Mouse (Mus musculus): ENCODE data around the gene Dennd1b. TPM values are rescaled to one million over a fixed set of nuclear protein-coding genes. Genes with fewer than 3 reads are reported as not detected.

Gene Dennd1b
- polyA plus RNA-seq, 1 experiment = 0.81 TPM

DNA sequence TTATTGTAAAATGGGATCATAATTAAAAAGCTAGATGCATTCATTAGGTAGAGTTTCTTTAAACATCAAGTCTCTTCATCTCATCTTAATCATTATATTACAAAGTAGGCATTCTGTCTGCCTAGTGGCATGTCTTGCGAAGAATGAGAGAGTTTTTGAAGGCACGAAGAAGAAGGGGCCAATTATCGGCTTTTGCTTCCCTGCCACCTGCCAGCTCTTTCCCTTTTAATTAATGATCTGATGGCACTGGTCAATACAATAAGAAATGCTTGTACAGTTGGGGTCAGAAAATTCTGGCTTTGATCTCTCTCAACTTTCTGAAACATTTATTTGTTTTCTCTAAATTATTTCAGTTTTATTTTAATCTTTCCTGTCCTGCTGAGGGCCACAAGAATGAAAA, 127.5 kb downstream of the Dennd1b start:
- H3K79me2 ChIP-seq (ENCODE audit: control insufficient read depth, insufficient read depth) = no peaks in the 10 kb centered on the region
- no peak overlapping the region for H3K4me3 ChIP-seq (ENCODE audit: insufficient read depth, poor library complexity, severe bottlenecking)
- no peaks in the 10 kb centered on the region for H3K36me3 ChIP-seq (ENCODE audit: control insufficient read depth, insufficient read depth)
- no peaks in the 10 kb centered on the region for H3K79me3 ChIP-seq (ENCODE audit: low read depth)
- no peak overlapping the region for H3ac ChIP-seq (ENCODE audit: control insufficient read depth, insufficient read length, low read depth)
- no peak for TF ChIP-seq MYOD1 (IDR thresholded peaks at IDR 0.05; ENCODE audit: control insufficient read depth, insufficient read length, low read depth)
- no peak for TF ChIP-seq CEBPB (IDR thresholded peaks at IDR 0.05; ENCODE audit: low read depth)
- TF ChIP-seq USF1 (IDR thresholded peaks at IDR 0.05; ENCODE audit: low read depth) = no peak
- no peak for TF ChIP-seq FOSL1 (IDR thresholded peaks at IDR 0.05; ENCODE audit: insufficient read depth, low read length, poor library complexity, severe bottlenecking)
- no peak for TF ChIP-seq CTCF (IDR thresholded peaks at IDR 0.05; ENCODE audit: control insufficient read depth, insufficient read depth, insufficient read length)
- no peak for TF ChIP-seq MAX (IDR thresholded peaks at IDR 0.05)
- TF ChIP-seq MYOG (IDR thresholded peaks at IDR 0.05; ENCODE audit: control insufficient read depth, extremely low read depth, insufficient read length) = no peak
- H3K27me3 ChIP-seq (ENCODE audit: control insufficient read depth, insufficient read depth, insufficient read length) = no peaks in the 10 kb centered on the region

DNA sequence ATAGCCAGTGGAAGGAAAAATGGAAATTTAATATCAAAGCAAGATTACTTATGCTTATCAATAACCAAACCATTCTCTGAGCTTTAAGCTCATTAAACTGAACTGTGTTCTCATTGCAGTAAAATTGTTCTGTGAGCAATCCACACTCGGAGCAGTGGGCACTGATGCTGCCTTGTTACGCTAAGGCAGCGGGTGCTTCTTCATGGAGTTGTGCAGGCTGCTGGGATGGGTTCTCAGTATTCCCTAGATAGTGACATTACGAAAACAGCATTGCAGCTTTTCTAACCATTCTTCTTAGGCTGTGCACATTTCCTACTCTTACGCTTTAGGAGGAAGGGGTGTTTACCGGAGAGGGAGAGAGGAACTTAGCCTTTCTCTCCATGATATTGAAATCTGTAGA, 128.5 kb downstream of the Dennd1b start:
- H3K4me3 ChIP-seq (ENCODE audit: insufficient read depth, poor library complexity, severe bottlenecking) = no peak overlapping the region
- TF ChIP-seq CTCF (IDR thresholded peaks at IDR 0.05; ENCODE audit: control insufficient read depth, insufficient read depth, insufficient read length) = no peak
- no peak for TF ChIP-seq FOSL1 (IDR thresholded peaks at IDR 0.05; ENCODE audit: insufficient read depth, low read length, poor library complexity, severe bottlenecking)
- TF ChIP-seq USF1 (IDR thresholded peaks at IDR 0.05; ENCODE audit: low read depth) = no peak
- no peak for TF ChIP-seq MYOD1 (IDR thresholded peaks at IDR 0.05; ENCODE audit: control insufficient read depth, insufficient read length, low read depth)
- TF ChIP-seq MAX (IDR thresholded peaks at IDR 0.05) = no peak
- TF ChIP-seq CEBPB (IDR thresholded peaks at IDR 0.05; ENCODE audit: low read depth) = no peak
- no peak for TF ChIP-seq MYOG (IDR thresholded peaks at IDR 0.05; ENCODE audit: control insufficient read depth, extremely low read depth, insufficient read length)

DNA sequence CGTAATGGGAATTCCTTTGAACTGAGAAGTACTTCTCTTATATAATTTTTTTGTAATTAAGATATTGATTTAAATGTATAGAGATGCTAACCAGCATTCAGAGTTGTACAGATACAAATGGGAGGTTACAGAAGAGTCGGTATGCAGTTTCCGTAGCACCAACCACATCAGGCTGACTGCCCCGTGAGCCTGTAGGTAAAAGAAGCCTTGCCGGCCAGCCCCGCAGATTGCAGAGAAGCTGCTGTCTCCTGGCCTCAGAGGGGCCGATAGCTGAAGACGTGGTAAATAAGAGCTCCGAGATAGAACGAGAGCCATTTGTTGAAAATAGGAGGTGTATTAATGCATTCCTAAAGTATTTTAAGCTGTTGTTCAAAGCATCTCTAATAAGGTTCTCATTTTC, 128.9 kb downstream of the Dennd1b start:
- no peak for TF ChIP-seq USF1 (IDR thresholded peaks at IDR 0.05; ENCODE audit: low read depth)
- TF ChIP-seq CEBPB (IDR thresholded peaks at IDR 0.05; ENCODE audit: low read depth) = no peak
- TF ChIP-seq CTCF (IDR thresholded peaks at IDR 0.05; ENCODE audit: control insufficient read depth, insufficient read depth, insufficient read length) = no peak
- no peak for TF ChIP-seq MAX (IDR thresholded peaks at IDR 0.05)
- no peak for TF ChIP-seq FOSL1 (IDR thresholded peaks at IDR 0.05; ENCODE audit: insufficient read depth, low read length, poor library complexity, severe bottlenecking)
- TF ChIP-seq MYOD1 (IDR thresholded peaks at IDR 0.05; ENCODE audit: control insufficient read depth, insufficient read length, low read depth) = no peak
- TF ChIP-seq MYOG (IDR thresholded peaks at IDR 0.05; ENCODE audit: control insufficient read depth, extremely low read depth, insufficient read length) = no peak
- H3K4me3 ChIP-seq (ENCODE audit: insufficient read depth, poor library complexity, severe bottlenecking) = no peak overlapping the region
- no peaks in the 10 kb centered on the region for H3K79me2 ChIP-seq (ENCODE audit: control insufficient read depth, insufficient read depth)
- no peaks in the 10 kb centered on the region for H3K79me3 ChIP-seq (ENCODE audit: low read depth)
- no peak overlapping the region for H3ac ChIP-seq (ENCODE audit: control insufficient read depth, insufficient read length, low read depth)
- no peaks in the 10 kb centered on the region for H3K36me3 ChIP-seq (ENCODE audit: control insufficient read depth, insufficient read depth)
- no peaks in the 10 kb centered on the region for H3K27me3 ChIP-seq (ENCODE audit: control insufficient read depth, insufficient read depth, insufficient read length)

More for the DNA sequence above, 128.5 kb downstream of the Dennd1b start:
- Histone ChIP-seq H3K27me3 (ENCODE audit: control insufficient read depth, insufficient read depth, insufficient read length) (no peaks in the 10 kb centered on the region), H3ac (ENCODE audit: control insufficient read depth, insufficient read length, low read depth) (no peak overlapping the region), H3K36me3 (ENCODE audit: control insufficient read depth, insufficient read depth) (no peaks in the 10 kb centered on the region), H3K79me3 (ENCODE audit: low read depth) (no peaks in the 10 kb centered on the region), H3K79me2 (ENCODE audit: control insufficient read depth, insufficient read depth) (no peaks in the 10 kb centered on the region)

DNA sequence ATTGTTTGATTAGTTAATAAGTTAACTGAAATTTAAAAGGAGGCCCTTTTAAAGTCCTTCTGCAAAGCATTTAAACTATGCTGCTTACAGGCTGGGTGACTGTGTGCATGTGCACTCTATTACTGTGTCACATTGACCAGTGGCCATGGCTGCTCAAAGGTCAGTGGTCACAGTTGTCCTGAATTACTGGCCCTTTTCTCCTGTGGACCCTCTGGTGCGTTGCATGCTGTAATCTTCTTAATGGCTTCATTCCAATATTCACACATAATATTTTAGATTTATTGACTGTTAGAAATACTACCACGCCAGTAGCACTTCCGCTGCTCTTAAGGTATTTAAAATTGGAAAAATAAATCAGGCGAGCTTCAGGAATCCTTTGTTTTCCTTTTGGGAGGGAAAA, 129.5 kb downstream of the Dennd1b start:
- TF ChIP-seq MAX (IDR thresholded peaks at IDR 0.05) (no peak), CEBPB (IDR thresholded peaks at IDR 0.05; ENCODE audit: low read depth) (no peak), FOSL1 (IDR thresholded peaks at IDR 0.05; ENCODE audit: insufficient read depth, low read length, poor library complexity, severe bottlenecking) (no peak)
- Histone ChIP-seq H3K4me3 (ENCODE audit: insufficient read depth, poor library complexity, severe bottlenecking) (no peak overlapping the region), H3K36me3 (ENCODE audit: control insufficient read depth, insufficient read depth) (no peaks in the 10 kb centered on the region)

DNA sequence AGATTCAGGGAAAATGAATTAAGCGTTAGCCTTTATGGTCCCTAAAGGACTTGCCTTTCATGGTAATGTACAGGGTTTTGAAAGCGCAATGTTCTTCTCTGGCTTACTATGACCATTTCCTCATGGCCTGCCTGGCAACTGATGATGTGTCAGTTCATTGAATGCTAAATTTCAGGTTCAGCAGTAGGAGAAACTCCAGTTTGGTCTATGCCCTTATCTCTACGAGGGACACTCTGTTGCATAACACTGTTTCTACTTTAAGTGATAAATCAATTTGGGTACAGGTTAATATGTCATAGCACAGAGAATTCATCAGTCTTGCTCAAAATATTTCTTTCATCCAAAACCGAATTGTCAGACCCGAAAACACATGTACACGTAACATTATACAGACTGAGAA, 133.1 kb downstream of the Dennd1b start:
- Histone ChIP-seq H3K79me2 (ENCODE audit: control insufficient read depth, insufficient read depth) (no peaks in the 10 kb centered on the region), H3K4me3 (ENCODE audit: insufficient read depth, poor library complexity, severe bottlenecking) (no peak overlapping the region), H3K79me3 (ENCODE audit: low read depth) (no peaks in the 10 kb centered on the region), H3K27me3 (ENCODE audit: control insufficient read depth, insufficient read depth, insufficient read length) (no peaks in the 10 kb centered on the region), H3K36me3 (ENCODE audit: control insufficient read depth, insufficient read depth) (no peaks in the 10 kb centered on the region), H3ac (ENCODE audit: control insufficient read depth, insufficient read length, low read depth) (no peak overlapping the region)
- TF ChIP-seq CTCF (IDR thresholded peaks at IDR 0.05; ENCODE audit: control insufficient read depth, insufficient read depth, insufficient read length) (no peak), FOSL1 (IDR thresholded peaks at IDR 0.05; ENCODE audit: insufficient read depth, low read length, poor library complexity, severe bottlenecking) (no peak)

More for the DNA sequence above, 129.5 kb downstream of the Dennd1b start:
- H3K79me3 ChIP-seq (ENCODE audit: low read depth) = no peaks in the 10 kb centered on the region
- no peak overlapping the region for H3ac ChIP-seq (ENCODE audit: control insufficient read depth, insufficient read length, low read depth)
- no peaks in the 10 kb centered on the region for H3K27me3 ChIP-seq (ENCODE audit: control insufficient read depth, insufficient read depth, insufficient read length)
- H3K79me2 ChIP-seq (ENCODE audit: control insufficient read depth, insufficient read depth) = no peaks in the 10 kb centered on the region

DNA sequence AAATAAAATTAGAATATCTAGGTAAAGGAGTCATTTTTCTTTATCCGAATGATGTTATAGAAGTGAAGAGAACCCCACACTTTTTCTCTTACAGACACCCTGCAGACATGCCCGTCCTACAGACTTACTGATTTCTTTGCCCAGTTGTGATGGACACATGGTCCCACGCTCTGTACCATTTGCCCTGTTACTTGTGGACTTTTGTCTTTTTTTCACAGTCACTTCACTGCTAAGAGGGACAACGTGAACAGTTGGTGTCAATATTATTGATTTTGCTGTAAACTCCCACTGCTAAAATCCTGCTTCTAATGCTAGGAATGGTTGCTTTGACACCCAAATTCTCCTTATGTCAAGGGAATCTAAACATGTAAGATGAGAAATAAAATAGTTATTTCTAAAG, 134.9 kb downstream of the Dennd1b start:
- H3ac ChIP-seq (ENCODE audit: control insufficient read depth, insufficient read length, low read depth) = no peak overlapping the region
- no peaks in the 10 kb centered on the region for H3K79me3 ChIP-seq (ENCODE audit: low read depth)
- no peak overlapping the region for H3K4me3 ChIP-seq (ENCODE audit: insufficient read depth, poor library complexity, severe bottlenecking)
- H3K79me2 ChIP-seq (ENCODE audit: control insufficient read depth, insufficient read depth) = no peaks in the 10 kb centered on the region
- H3K36me3 ChIP-seq (ENCODE audit: control insufficient read depth, insufficient read depth) = no peaks in the 10 kb centered on the region
- H3K27me3 ChIP-seq (ENCODE audit: control insufficient read depth, insufficient read depth, insufficient read length) = no peaks in the 10 kb centered on the region
- TF ChIP-seq CEBPB (IDR thresholded peaks at IDR 0.05; ENCODE audit: low read depth) (no peak), MAX (IDR thresholded peaks at IDR 0.05) (no peak), CTCF (IDR thresholded peaks at IDR 0.05; ENCODE audit: control insufficient read depth, insufficient read depth, insufficient read length) (no peak), MYOD1 (IDR thresholded peaks at IDR 0.05; ENCODE audit: control insufficient read depth, insufficient read length, low read depth) (no peak), FOSL1 (IDR thresholded peaks at IDR 0.05; ENCODE audit: insufficient read depth, low read length, poor library complexity, severe bottlenecking) (no peak), MYOG (IDR thresholded peaks at IDR 0.05; ENCODE audit: control insufficient read depth, extremely low read depth, insufficient read length) (no peak), USF1 (IDR thresholded peaks at IDR 0.05; ENCODE audit: low read depth) (no peak)
